Mouse (Mus musculus): ENCODE measurements around the gene Chst3. TPM values are rescaled to one million over a fixed set of nuclear protein-coding genes. Genes with fewer than 3 reads are reported as not detected.
"Not testable (repeated sequence)": the region's sequence is repeated elsewhere in the genome, so short reads cannot be mapped to it uniquely, and the experiment has no call there.

The Chst3 gene
- polyA plus RNA-seq, 1 experiment from 2014 or later: 0.48 TPM

DNA sequence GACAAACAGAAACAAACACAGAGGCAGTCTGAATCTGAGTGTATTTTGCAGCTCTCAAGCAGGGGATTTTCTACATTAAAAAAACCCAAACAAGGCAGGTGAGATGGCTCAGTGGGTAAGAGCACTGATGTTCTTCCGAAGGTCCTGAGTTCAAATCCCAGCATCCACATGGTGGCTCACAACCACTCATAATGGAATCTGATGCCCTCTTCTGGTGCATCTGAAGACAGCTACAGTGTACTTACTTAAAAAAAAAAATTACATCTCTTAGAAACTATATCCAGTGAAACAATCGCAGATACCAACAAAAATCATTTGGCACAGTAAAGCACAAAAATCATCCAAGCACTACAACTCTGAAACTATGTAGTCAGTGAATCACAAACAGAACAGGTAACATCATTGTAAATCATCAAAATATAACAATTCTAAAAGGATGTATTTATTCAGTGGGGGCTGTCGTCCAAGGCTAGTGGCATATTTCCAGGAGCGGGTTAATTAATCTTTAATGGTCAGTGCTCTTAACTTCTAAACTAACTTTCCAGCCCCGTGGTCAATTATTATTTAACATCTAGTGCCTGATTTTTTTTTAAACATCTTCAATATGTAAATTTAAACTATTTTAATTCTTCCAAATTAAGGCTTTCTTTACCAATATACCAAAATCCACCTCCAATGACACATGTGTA lies 2.7 kb upstream of the Chst3 start:
- peaks cover 41% of the 10 kb centered on the region for H3K27me3 ChIP-seq (replicated peaks; ENCODE audit: control insufficient read depth, insufficient read depth, low read length)
- H3K9me3 ChIP-seq (ENCODE audit: control insufficient read depth, low read length); ATAC-seq (replicated peaks; ENCODE audit: low FRiP score); H3K4me3 ChIP-seq (ENCODE audit: low read depth, low read length); H3K36me3 ChIP-seq (ENCODE audit: control insufficient read depth, insufficient read depth, low read length); DNase-seq (ENCODE audit: low spot score); H3K4me2 ChIP-seq; H3K9ac ChIP-seq (ENCODE audit: low read depth, low read length); H3K27ac ChIP-seq (ENCODE audit: low read depth, low read length); H3K4me1 ChIP-seq (replicated peaks; ENCODE audit: control insufficient read depth, insufficient read depth, low read length): not testable (repeated sequence)
- WGBS: 86% methylated on average over 5 of the region's 5 CpGs

DNA sequence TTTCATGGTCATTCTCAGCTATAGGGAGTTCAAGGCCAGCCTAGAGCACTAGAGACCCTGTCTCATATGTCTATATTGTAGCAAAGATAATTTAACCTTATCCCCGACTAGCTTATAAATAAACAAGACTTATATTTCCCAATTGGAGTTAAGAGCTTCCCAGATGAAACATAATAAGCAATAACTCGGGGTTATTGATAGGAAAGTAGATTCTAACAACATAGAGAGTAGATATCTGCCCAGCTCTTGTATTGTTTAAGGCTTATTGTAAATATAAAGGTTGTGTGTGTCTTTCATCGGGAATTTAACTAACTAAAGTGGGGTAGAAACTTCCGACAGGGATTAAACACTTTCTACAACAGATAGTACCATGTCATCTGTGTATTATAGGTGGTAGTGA lies 1.5 kb upstream of the Chst3 start:
- H3K4me1 ChIP-seq (replicated peaks; ENCODE audit: control insufficient read depth, insufficient read depth, low read length): peaks cover 5% of the 10 kb centered on the region; the same call in 1 of the 2 replicates
- H3K9me3 ChIP-seq (ENCODE audit: control insufficient read depth, low read length): no peaks in the 10 kb centered on the region
- no peak overlapping the region for H3K4me2 ChIP-seq
- no peak for DNase-seq (ENCODE audit: low spot score)
- ATAC-seq (replicated peaks; ENCODE audit: low FRiP score): no peak
- H3K27ac ChIP-seq (ENCODE audit: low read depth, low read length): no peak overlapping the region
- H3K27me3 ChIP-seq (replicated peaks; ENCODE audit: control insufficient read depth, insufficient read depth, low read length): peaks cover 52% of the 10 kb centered on the region
- 70% methylated on average over 4 of the region's 4 CpGs for WGBS
- H3K36me3 ChIP-seq (ENCODE audit: control insufficient read depth, insufficient read depth, low read length): no peaks in the 10 kb centered on the region
- no peak overlapping the region for H3K4me3 ChIP-seq (ENCODE audit: low read depth, low read length)
- no peak overlapping the region for H3K9ac ChIP-seq (ENCODE audit: low read depth, low read length)

DNA sequence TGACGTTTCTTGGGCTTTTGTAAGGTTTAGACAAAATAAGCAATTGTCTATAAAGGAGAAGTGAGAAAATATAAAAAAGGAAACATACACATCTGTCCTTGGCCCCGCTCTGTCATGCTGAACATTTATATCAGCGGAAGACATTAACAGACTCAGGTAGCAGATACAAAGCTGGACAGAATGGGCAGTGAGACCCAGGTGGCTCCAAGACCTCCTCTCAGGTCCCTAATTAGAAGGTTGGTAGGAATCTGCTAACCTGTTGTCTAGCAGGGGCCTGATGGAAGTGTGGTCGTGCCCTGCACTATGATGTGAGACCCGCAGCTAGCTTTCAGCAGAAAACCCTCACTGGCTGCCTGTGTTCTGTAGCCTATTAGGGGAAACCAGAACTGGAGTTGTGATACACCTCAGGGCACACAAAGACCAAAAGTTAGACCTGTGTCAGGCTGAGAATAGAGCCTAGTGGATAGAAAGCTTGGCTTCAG lies 1.0 kb upstream of the Chst3 start:
- no peaks in the 10 kb centered on the region for H3K9me3 ChIP-seq (ENCODE audit: control insufficient read depth, low read length)
- no peak overlapping the region for H3K9ac ChIP-seq (ENCODE audit: low read depth, low read length)
- H3K27me3 ChIP-seq (replicated peaks; ENCODE audit: control insufficient read depth, insufficient read depth, low read length): peaks cover 54% of the 10 kb centered on the region
- peaks cover 5% of the 10 kb centered on the region; the same call in 1 of the 2 replicates for H3K4me1 ChIP-seq (replicated peaks; ENCODE audit: control insufficient read depth, insufficient read depth, low read length)
- no peak overlapping the region for H3K4me2 ChIP-seq
- WGBS: 69% methylated on average over 5 of the region's 5 CpGs
- H3K27ac ChIP-seq (ENCODE audit: low read depth, low read length): no peak overlapping the region
- DNase-seq (ENCODE audit: low spot score): no peak
- no peak for ATAC-seq (replicated peaks; ENCODE audit: low FRiP score)
- H3K4me3 ChIP-seq (ENCODE audit: low read depth, low read length): no peak overlapping the region
- no peaks in the 10 kb centered on the region for H3K36me3 ChIP-seq (ENCODE audit: control insufficient read depth, insufficient read depth, low read length)

DNA sequence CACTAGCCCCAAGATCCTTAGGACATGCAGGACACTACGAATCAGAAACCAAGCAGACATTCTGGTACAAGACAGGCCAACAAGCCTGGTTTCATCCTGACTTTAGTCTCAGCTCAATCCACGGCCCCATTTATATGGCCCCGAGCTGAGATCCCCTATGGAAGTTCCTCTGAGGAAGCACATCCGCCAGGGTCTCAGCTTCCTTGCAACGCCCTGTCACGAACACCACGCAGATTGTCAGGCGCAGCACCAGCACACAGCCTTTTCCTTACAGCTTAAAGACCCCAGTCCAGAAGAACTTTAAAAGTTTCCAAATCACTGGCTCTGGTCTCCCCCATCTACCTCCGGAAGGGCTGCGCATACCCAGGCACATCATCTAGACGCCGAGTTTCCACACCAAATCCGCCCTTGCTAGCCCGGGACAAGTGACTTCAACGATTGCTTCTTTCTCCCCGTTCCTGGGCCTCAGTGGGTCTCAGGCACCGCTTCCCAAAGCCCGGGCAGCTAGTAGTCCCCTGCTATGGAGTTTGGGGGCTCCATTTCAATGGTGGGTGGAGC lies 948 bp downstream of the Chst3 start:
- H3K9me3 ChIP-seq (ENCODE audit: control insufficient read depth, low read length): no peaks in the 10 kb centered on the region

DNA sequence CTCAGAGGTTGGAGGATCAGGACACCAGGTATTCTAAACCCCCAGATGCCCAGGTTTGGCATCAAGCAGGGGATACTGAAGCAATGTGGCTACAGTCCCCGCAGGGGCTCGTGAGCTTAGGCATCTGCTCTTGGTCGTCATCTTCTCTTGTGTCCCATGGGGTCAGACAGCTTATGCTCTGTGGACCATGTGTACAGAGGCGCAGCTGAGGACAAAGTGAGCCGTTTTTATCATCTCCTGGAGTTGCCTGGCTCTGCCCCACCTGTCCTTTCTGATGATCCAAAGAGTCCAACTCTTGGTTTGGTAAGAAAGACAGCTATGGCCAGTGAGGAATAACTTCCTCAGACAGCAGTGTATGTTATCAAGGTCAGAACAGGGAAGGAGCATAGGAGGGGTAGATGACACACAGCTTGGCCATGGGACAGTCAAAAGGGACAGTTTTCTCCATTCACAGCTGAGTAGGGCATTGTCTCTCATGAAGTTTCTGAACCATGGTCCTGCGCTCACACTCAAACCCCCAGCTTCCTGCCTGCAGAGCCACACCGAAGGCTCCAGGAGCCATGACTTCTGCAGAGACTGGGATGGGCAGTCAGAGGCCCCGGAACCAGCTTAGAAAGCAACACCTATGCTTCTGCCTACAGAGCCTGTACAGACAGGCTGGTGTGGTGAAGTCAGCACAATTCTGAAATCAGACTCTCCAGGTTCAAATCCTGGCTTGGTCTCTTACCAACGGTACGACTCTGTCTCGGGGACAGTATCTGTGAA lies 2.5 kb downstream of the Chst3 start:
- 82% methylated on average over 11 of the region's 11 CpGs for WGBS
- no peaks in the 10 kb centered on the region for H3K36me3 ChIP-seq (ENCODE audit: control insufficient read depth, insufficient read depth, low read length)
- peaks cover 54% of the 10 kb centered on the region for H3K27me3 ChIP-seq (replicated peaks; ENCODE audit: control insufficient read depth, insufficient read depth, low read length)
- no peak overlapping the region for H3K27ac ChIP-seq (ENCODE audit: low read depth, low read length)
- H3K4me2 ChIP-seq: no peak overlapping the region
- H3K4me3 ChIP-seq (ENCODE audit: low read depth, low read length): no peak overlapping the region
- no peak for DNase-seq (ENCODE audit: low spot score)
- H3K9ac ChIP-seq (ENCODE audit: low read depth, low read length): no peak overlapping the region
- H3K4me1 ChIP-seq (replicated peaks; ENCODE audit: control insufficient read depth, insufficient read depth, low read length): peaks cover 5% of the 10 kb centered on the region; the same call in 1 of the 2 replicates
- no peak for ATAC-seq (replicated peaks; ENCODE audit: low FRiP score)
- no peaks in the 10 kb centered on the region for H3K9me3 ChIP-seq (ENCODE audit: control insufficient read depth, low read length)

More for the DNA sequence above, 948 bp downstream of the Chst3 start:
- Histone ChIP-seq H3K4me1 (replicated peaks; ENCODE audit: control insufficient read depth, insufficient read depth, low read length) (peaks cover 5% of the 10 kb centered on the region; the same call in 1 of the 2 replicates), H3K9ac (ENCODE audit: low read depth, low read length) (peak overlapping the region; percentile 57), H3K27ac (ENCODE audit: low read depth, low read length) (no peak overlapping the region), H3K27me3 (replicated peaks; ENCODE audit: control insufficient read depth, insufficient read depth, low read length) (peaks cover 54% of the 10 kb centered on the region), H3K4me2 (peak overlapping the region; percentile 71), H3K4me3 (ENCODE audit: low read depth, low read length) (peak overlapping the region; percentile 54), H3K36me3 (ENCODE audit: control insufficient read depth, insufficient read depth, low read length) (no peaks in the 10 kb centered on the region)
- ATAC-seq (replicated peaks; ENCODE audit: low FRiP score) (no peak), DNase-seq (ENCODE audit: low spot score) (peak; percentile 40)
- 5% methylated on average over 18 of the region's 18 CpGs for WGBS

DNA sequence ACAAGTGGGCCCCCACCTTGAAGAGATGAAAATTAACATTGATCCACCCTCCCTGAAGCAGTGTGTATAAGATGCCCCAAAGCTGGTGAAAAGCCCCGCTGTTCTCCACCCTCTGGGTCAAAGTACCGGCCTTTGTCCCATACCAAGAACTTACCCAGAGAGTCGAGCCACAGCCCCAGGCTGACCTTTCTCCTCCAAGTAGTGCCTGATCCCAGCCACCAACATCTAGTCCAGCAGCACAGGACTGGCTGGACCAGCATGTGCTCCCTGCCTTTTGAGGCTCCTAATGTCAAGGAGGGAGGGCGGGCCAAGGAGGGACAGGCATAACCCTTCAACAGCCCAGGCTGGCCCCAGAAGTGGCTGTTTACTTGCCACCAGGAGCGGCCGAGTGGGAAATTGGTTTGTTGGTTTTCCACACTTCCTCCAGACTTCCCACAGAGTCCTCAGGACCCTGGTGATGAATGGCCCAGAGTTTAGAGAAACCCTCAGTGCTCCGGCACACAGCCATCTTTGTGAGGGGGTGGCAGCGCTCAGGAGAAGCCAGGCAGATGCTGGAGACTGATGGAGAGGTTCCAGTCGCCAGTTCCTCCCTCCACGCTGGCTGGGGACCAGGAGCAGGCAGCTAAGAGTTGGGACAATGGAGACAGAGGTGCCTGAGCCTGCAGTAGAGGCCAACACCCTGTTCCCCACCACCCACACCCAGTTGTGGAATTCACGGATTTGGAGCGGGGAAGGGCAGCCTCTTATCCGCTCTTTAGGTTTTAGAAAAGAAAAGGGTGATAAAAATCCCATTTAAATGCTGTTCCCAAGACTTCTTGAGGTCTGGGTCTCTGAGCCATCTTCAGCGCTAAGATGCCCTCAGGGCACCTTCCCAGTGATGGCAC lies 3.7 kb downstream of the Chst3 start:
- Histone ChIP-seq H3K4me2 (no peak overlapping the region), H3K9ac (ENCODE audit: low read depth, low read length) (no peak overlapping the region), H3K4me3 (ENCODE audit: low read depth, low read length) (no peak overlapping the region), H3K27ac (ENCODE audit: low read depth, low read length) (no peak overlapping the region), H3K4me1 (replicated peaks; ENCODE audit: control insufficient read depth, insufficient read depth, low read length) (peaks cover 5% of the 10 kb centered on the region; the same call in 1 of the 2 replicates), H3K36me3 (ENCODE audit: control insufficient read depth, insufficient read depth, low read length) (no peaks in the 10 kb centered on the region), H3K9me3 (ENCODE audit: control insufficient read depth, low read length) (no peaks in the 10 kb centered on the region), H3K27me3 (replicated peaks; ENCODE audit: control insufficient read depth, insufficient read depth, low read length) (peaks cover 49% of the 10 kb centered on the region)
- ATAC-seq (replicated peaks; ENCODE audit: low FRiP score): no peak
- 54% methylated on average over 14 of the region's 14 CpGs for WGBS
- DNase-seq (ENCODE audit: low spot score): no peak

DNA sequence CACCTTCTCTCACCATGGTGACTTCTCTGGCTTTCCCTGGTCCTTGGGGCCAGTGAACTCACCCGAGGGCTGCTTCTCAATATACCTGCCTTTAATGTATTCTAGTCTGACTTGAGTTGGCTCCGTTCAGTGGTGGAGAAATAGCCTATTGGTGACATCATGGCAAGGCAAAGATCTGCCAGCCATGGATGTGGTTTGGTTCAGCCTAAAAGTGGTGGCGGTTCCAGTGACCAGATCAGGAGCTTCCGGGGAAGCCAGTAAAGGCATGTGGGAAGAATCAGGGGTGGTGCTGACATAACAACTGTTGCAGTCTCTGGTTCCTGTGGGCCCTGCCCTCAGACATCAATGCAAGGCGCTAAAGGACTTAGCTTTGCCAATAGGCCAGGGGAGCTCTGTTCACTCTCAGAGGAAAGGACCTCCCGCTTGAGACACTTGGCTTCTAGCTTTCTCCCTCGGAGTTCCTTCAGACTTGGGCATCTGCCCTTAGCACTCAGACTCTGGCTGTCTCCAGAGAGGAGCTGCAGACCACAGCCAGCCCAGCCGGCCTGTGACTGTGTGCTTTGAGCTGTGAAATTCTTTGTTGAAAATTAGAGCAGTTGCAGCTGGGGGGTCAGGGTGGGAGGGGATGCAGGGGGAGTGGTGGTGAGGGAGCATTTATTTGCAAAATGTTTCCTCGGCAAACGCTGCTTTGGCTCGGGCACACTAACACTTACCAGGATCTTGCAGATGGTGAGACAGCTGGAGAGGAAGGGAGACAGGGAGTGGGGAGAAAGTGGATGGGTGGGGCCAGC lies 6.3 kb downstream of the Chst3 start:
- Histone ChIP-seq H3K27me3 (replicated peaks; ENCODE audit: control insufficient read depth, insufficient read depth, low read length) (peaks cover 24% of the 10 kb centered on the region), H3K4me1 (replicated peaks; ENCODE audit: control insufficient read depth, insufficient read depth, low read length) (no peaks in the 10 kb centered on the region), H3K36me3 (ENCODE audit: control insufficient read depth, insufficient read depth, low read length) (no peaks in the 10 kb centered on the region), H3K4me2 (no peak overlapping the region), H3K4me3 (ENCODE audit: low read depth, low read length) (no peak overlapping the region), H3K9ac (ENCODE audit: low read depth, low read length) (no peak overlapping the region), H3K9me3 (ENCODE audit: control insufficient read depth, low read length) (no peaks in the 10 kb centered on the region), H3K27ac (ENCODE audit: low read depth, low read length) (no peak overlapping the region)
- 33% methylated on average over 11 of the region's 11 CpGs for WGBS
- DNase-seq (ENCODE audit: low spot score) (no peak), ATAC-seq (replicated peaks; ENCODE audit: low FRiP score) (no peak)
